Mouse (Mus musculus): ENCODE results near the gene Tjp1. TPM values are rescaled to one million over a fixed set of nuclear protein-coding genes. Genes with fewer than 3 reads are reported as not detected.
A peak's percentile ranks its signal among the peaks of the same experiment; 100 is the strongest.

Gene Tjp1
- polyA plus RNA-seq (2015; fragmentation: Nextera tagmentation; extraction: Ambion mirVana): 21.9 and 24.2 TPM in 2 replicates

- under 1% methylated on average over 106 of the region's 115 CpGs for WGBS
- no peaks in the 10 kb centered on the region; the same call in 1 of the 2 replicates for H3K4me1 ChIP-seq (replicated peaks; ENCODE audit: control insufficient read depth, insufficient read depth, low read length)
- H3K4me2 ChIP-seq (ENCODE audit: low read length): peak within 1 kb of the TSS; percentile 65
- peak; percentile 91 for ATAC-seq
- peak within 1 kb of the TSS; percentile 66 for H3K9ac ChIP-seq (replicated peaks; ENCODE audit: low read depth, low read length)
- H3K27ac ChIP-seq (ENCODE audit: low read length): peak within 1 kb of the TSS; percentile 31
- H3K27me3 ChIP-seq (replicated peaks; ENCODE audit: control insufficient read depth, insufficient read depth, low read length): no peaks in the 10 kb centered on the region
- no peaks in the 10 kb centered on the region for H3K9me3 ChIP-seq (ENCODE audit: control insufficient read depth, low read length)
- no peaks in the 10 kb centered on the region for H3K36me3 ChIP-seq (ENCODE audit: control insufficient read depth, insufficient read depth)
- H3K4me3 ChIP-seq (replicated peaks; ENCODE audit: low read length): peak within 1 kb of the TSS; percentile 61
These were observed at the start of gene Tjp1 for GRCm38 (mm10) chr7:65527071-65528007. TSS of gene Tjp1 (minus strand) at chr7:65527781.

- no peaks in the 10 kb centered on the region for H3K9me3 ChIP-seq (ENCODE audit: control insufficient read depth, low read length)
- WGBS: 32% methylated on average over 12 of the region's 12 CpGs
- H3K4me1 ChIP-seq (replicated peaks; ENCODE audit: control insufficient read depth, insufficient read depth, low read length): peaks cover 12% of the 10 kb centered on the region
- peak; percentile 61 for ATAC-seq
- H3K4me2 ChIP-seq (ENCODE audit: low read length): peak overlapping the region; percentile 30
- H3K36me3 ChIP-seq (ENCODE audit: control insufficient read depth, insufficient read depth): no peaks in the 10 kb centered on the region
- no peak overlapping the region for H3K27ac ChIP-seq (ENCODE audit: low read length)
- no peak overlapping the region for H3K4me3 ChIP-seq (replicated peaks; ENCODE audit: low read length)
- H3K9ac ChIP-seq (replicated peaks; ENCODE audit: low read depth, low read length): no peak overlapping the region
- no peaks in the 10 kb centered on the region for H3K27me3 ChIP-seq (replicated peaks; ENCODE audit: control insufficient read depth, insufficient read depth, low read length)
These were observed 49.5 kb upstream of the Tjp1 start for GRCm38 (mm10) chr7:65577118-65577517.

- peaks cover 12% of the 10 kb centered on the region for H3K4me1 ChIP-seq (replicated peaks; ENCODE audit: control insufficient read depth, insufficient read depth, low read length)
- no peak overlapping the region for H3K4me2 ChIP-seq (ENCODE audit: low read length)
- H3K27ac ChIP-seq (ENCODE audit: low read length): no peak overlapping the region
- no peaks in the 10 kb centered on the region for H3K27me3 ChIP-seq (replicated peaks; ENCODE audit: control insufficient read depth, insufficient read depth, low read length)
- H3K36me3 ChIP-seq (ENCODE audit: control insufficient read depth, insufficient read depth): no peaks in the 10 kb centered on the region
- no peak overlapping the region for H3K9ac ChIP-seq (replicated peaks; ENCODE audit: low read depth, low read length)
- peak; percentile 89 for ATAC-seq
- 26% methylated on average over 5 of the region's 5 CpGs for WGBS
- no peaks in the 10 kb centered on the region for H3K9me3 ChIP-seq (ENCODE audit: control insufficient read depth, low read length)
- H3K4me3 ChIP-seq (replicated peaks; ENCODE audit: low read length): no peak overlapping the region
These were observed 45.1 kb upstream of the Tjp1 start for GRCm38 (mm10) chr7:65572731-65573130.

- ATAC-seq: no peak
- no peak overlapping the region for H3K4me2 ChIP-seq (ENCODE audit: low read length)
- H3K4me1 ChIP-seq (replicated peaks; ENCODE audit: control insufficient read depth, insufficient read depth, low read length): peaks cover 8% of the 10 kb centered on the region
- H3K27ac ChIP-seq (ENCODE audit: low read length): no peak overlapping the region
- H3K36me3 ChIP-seq (ENCODE audit: control insufficient read depth, insufficient read depth): no peaks in the 10 kb centered on the region
- no peaks in the 10 kb centered on the region for H3K27me3 ChIP-seq (replicated peaks; ENCODE audit: control insufficient read depth, insufficient read depth, low read length)
- 78% methylated on average over 4 of the region's 4 CpGs for WGBS
- no peaks in the 10 kb centered on the region for H3K9me3 ChIP-seq (ENCODE audit: control insufficient read depth, low read length)
- H3K9ac ChIP-seq (replicated peaks; ENCODE audit: low read depth, low read length): no peak overlapping the region
- no peak overlapping the region for H3K4me3 ChIP-seq (replicated peaks; ENCODE audit: low read length)
These were observed 43.1 kb upstream of the Tjp1 start for GRCm38 (mm10) chr7:65570691-65571090.

GRCm38 (mm10) chr7:65555996-65556395, 28.4 kb upstream of the Tjp1 start:
- Histone ChIP-seq H3K36me3 (ENCODE audit: control insufficient read depth, insufficient read depth) (no peaks in the 10 kb centered on the region), H3K27ac (ENCODE audit: low read length) (no peak overlapping the region), H3K27me3 (replicated peaks; ENCODE audit: control insufficient read depth, insufficient read depth, low read length) (no peaks in the 10 kb centered on the region), H3K9me3 (ENCODE audit: control insufficient read depth, low read length) (no peaks in the 10 kb centered on the region), H3K9ac (replicated peaks; ENCODE audit: low read depth, low read length) (no peak overlapping the region), H3K4me2 (ENCODE audit: low read length) (no peak overlapping the region), H3K4me3 (replicated peaks; ENCODE audit: low read length) (no peak overlapping the region), H3K4me1 (replicated peaks; ENCODE audit: control insufficient read depth, insufficient read depth, low read length) (no peaks in the 10 kb centered on the region)
- ATAC-seq: no peak
- 7% methylated on average over 1 of the region's 1 CpGs for WGBS

GRCm38 (mm10) chr7:65545741-65546140, 18.2 kb upstream of the Tjp1 start:
- no peaks in the 10 kb centered on the region for H3K36me3 ChIP-seq (ENCODE audit: control insufficient read depth, insufficient read depth)
- ATAC-seq: no peak
- H3K27ac ChIP-seq (ENCODE audit: low read length): no peak overlapping the region
- no peaks in the 10 kb centered on the region for H3K9me3 ChIP-seq (ENCODE audit: control insufficient read depth, low read length)
- no peaks in the 10 kb centered on the region for H3K4me1 ChIP-seq (replicated peaks; ENCODE audit: control insufficient read depth, insufficient read depth, low read length)
- H3K27me3 ChIP-seq (replicated peaks; ENCODE audit: control insufficient read depth, insufficient read depth, low read length): no peaks in the 10 kb centered on the region
- no peak overlapping the region for H3K9ac ChIP-seq (replicated peaks; ENCODE audit: low read depth, low read length)
- H3K4me3 ChIP-seq (replicated peaks; ENCODE audit: low read length): no peak overlapping the region
- no peak overlapping the region for H3K4me2 ChIP-seq (ENCODE audit: low read length)
- WGBS: 31% methylated on average over 5 of the region's 5 CpGs

DNA sequence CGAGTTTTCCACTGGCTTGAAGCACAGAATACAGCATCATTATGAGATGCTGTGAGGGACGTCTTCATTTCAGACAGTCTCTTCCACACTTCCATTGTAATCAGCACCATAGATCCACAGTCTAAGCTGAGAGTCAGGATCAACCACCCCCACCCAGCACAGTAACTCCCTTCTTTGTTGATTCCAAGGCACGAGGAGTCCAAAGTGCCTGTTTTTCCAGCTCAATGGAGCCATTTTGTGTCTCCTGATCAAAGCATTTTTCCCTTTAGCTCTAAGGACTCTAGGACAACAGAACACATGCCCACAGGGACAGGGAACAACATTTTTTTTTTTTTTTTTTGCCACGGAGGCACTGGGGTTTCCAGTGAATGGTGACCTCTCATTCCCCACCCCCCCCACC, 5.1 kb upstream of the Tjp1 start:
- Histone ChIP-seq H3K9ac (replicated peaks; ENCODE audit: low read depth, low read length) (no peak overlapping the region), H3K4me3 (replicated peaks; ENCODE audit: low read length) (no peak overlapping the region), H3K9me3 (ENCODE audit: control insufficient read depth, low read length) (0 out of 2 replicates have a peak, but pooled peaks cover 2% of the 10 kb centered on the region), H3K4me2 (ENCODE audit: low read length) (no peak overlapping the region), H3K4me1 (replicated peaks; ENCODE audit: control insufficient read depth, insufficient read depth, low read length) (no peaks in the 10 kb centered on the region; the same call in 1 of the 2 replicates), H3K27me3 (replicated peaks; ENCODE audit: control insufficient read depth, insufficient read depth, low read length) (no peaks in the 10 kb centered on the region), H3K27ac (ENCODE audit: low read length) (no peak overlapping the region), H3K36me3 (ENCODE audit: control insufficient read depth, insufficient read depth) (no peaks in the 10 kb centered on the region)
- ATAC-seq: 0 out of 2 replicates have a peak, but pooled peaks have one; percentile 18
- WGBS: 3% methylated on average over 4 of the region's 4 CpGs

GRCm38 (mm10) chr7:65523116-65523515, 4.5 kb downstream of the Tjp1 start:
- no peak overlapping the region for H3K9ac ChIP-seq (replicated peaks; ENCODE audit: low read depth, low read length)
- ATAC-seq: no peak
- H3K36me3 ChIP-seq (ENCODE audit: control insufficient read depth, insufficient read depth): no peaks in the 10 kb centered on the region
- no peaks in the 10 kb centered on the region for H3K27me3 ChIP-seq (replicated peaks; ENCODE audit: control insufficient read depth, insufficient read depth, low read length)
- H3K4me1 ChIP-seq (replicated peaks; ENCODE audit: control insufficient read depth, insufficient read depth, low read length): no peaks in the 10 kb centered on the region; the same call in 1 of the 2 replicates
- no peak overlapping the region for H3K4me2 ChIP-seq (ENCODE audit: low read length)
- H3K9me3 ChIP-seq (ENCODE audit: control insufficient read depth, low read length): no peaks in the 10 kb centered on the region
- no peak overlapping the region for H3K27ac ChIP-seq (ENCODE audit: low read length)
- H3K4me3 ChIP-seq (replicated peaks; ENCODE audit: low read length): no peak overlapping the region
- 93% methylated on average over 4 of the region's 4 CpGs for WGBS

- 72% methylated on average over 12 of the region's 12 CpGs for WGBS
- Histone ChIP-seq H3K36me3 (ENCODE audit: control insufficient read depth, insufficient read depth) (no peaks in the 10 kb centered on the region), H3K27me3 (replicated peaks; ENCODE audit: control insufficient read depth, insufficient read depth, low read length) (no peaks in the 10 kb centered on the region), H3K4me3 (replicated peaks; ENCODE audit: low read length) (no peak overlapping the region), H3K4me2 (ENCODE audit: low read length) (no peak overlapping the region), H3K9ac (replicated peaks; ENCODE audit: low read depth, low read length) (no peak overlapping the region), H3K27ac (ENCODE audit: low read length) (no peak overlapping the region), H3K9me3 (ENCODE audit: control insufficient read depth, low read length) (no peaks in the 10 kb centered on the region), H3K4me1 (replicated peaks; ENCODE audit: control insufficient read depth, insufficient read depth, low read length) (no peaks in the 10 kb centered on the region)
- ATAC-seq: no peak
These were observed 5.1 kb downstream of the Tjp1 start for GRCm38 (mm10) chr7:65522490-65522889.
